Mouse (Mus musculus) brain, embryonic 14.5 days (tissue): ENCODE measurements around the gene Msantd2.

Source experiments
- CTCF ChIP-seq: fragments of 200-500 bp; IDR thresholded peaks from 2 replicates; pipeline ENCODE4 v1.5.1; 2012; ENCODE audit warnings: inconsistent platforms, mild to moderate bottlenecking, moderate library complexity, borderline replicate concordance; ENCODE audit not compliant: insufficient read depth, insufficient read length; ENCODE audit errors: extremely low read depth
- POLR2A ChIP-seq: fragments of 200-500 bp; IDR thresholded peaks from 2 replicates; pipeline ENCODE4 v1.6.1; 2012; ENCODE audit warnings: mild to moderate bottlenecking, inconsistent platforms, borderline replicate concordance; ENCODE audit not compliant: poor library complexity, insufficient read depth, insufficient read length, severe bottlenecking; ENCODE audit errors: extremely low read depth

DNA sequence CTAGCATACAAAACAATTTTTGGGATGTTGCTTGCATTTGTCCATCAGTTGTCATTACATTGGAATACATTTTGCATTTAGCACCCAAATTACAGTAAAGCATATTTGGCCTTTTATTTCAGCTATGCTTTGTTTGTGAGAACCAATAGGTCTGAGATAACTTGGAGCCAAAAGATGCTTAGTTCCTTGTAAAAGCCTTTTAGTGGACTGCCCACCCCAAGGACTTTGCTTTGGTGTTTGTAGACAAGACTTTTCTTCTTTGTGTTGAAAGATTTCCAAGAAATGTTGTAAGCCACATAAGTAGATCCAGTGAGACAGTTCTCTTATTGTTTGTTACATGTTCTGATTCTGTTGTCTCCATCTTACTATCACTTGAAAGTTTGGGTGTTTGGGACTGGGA, 7.2 kb downstream of the Msantd2 start:
- TF ChIP-seq CTCF (no peak), POLR2A (no peak)
